Mouse (Mus musculus): ENCODE measurements around the gene Efcab6. TPM values are rescaled to one million over a fixed set of nuclear protein-coding genes. Genes with fewer than 3 reads are reported as not detected.

Efcab6 gene
- total and polyA plus RNA-seq, 3 experiments = not detected

DNA sequence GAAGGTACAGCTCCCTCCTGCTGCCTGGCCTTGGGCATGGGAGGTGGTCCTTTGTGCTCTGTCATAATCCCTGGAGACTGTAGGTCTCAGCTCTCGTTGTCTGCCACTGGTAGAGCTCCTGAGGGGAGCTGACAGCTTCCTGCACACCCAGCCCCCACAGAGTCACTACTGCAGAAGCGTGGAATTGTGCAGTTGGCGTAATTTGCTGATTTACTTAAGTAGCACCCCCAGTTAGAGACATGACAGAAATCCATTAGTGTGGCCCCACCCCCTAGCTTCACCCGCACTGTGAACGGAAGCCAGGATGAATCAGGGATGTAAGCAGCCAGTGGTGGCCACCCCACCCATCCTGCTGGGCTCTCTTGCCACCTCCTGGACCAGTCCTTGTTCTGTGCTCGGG, 232.9 kb downstream of the Efcab6 start:
- no peak for DNase-seq (ENCODE audit: low read depth, low spot score)
- Histone ChIP-seq H3K79me2 (ENCODE audit: control insufficient read depth, insufficient read depth, low read length, poor library complexity) (no peaks in the 10 kb centered on the region), H3K36me3 (ENCODE audit: control insufficient read depth in 1 of 2, insufficient read depth in 2 of 2, low read length in 2 of 2) (no peaks in the 10 kb centered on the region), H3K9ac (ENCODE audit: control insufficient read depth, low read depth, low read length, poor library complexity, severe bottlenecking) (no peak overlapping the region), H3K4me3 (ENCODE audit: control insufficient read depth in 1 of 2, insufficient read depth in 1 of 2, low read depth in 2 of 2, low read length in 2 of 2) (no peak overlapping the region), H3K4me1 (ENCODE audit: control insufficient read depth in 1 of 2, insufficient read depth in 2 of 2, low read length in 2 of 2) (no peaks in the 10 kb centered on the region), H3K27ac (ENCODE audit: control insufficient read depth, low read depth, low read length) (no peak overlapping the region), H3K9me3 (replicated peaks; ENCODE audit: insufficient read depth, low read length) (no peaks in the 10 kb centered on the region), H3K27me3 (ENCODE audit: control insufficient read depth in 1 of 2, insufficient read depth in 2 of 2, low read length in 2 of 2) (no peaks in the 10 kb centered on the region)
- TF ChIP-seq USF2 (IDR thresholded peaks at IDR 0.05; ENCODE audit: borderline replicate concordance in 1 of 2, insufficient read depth in 1 of 2, low read depth in 1 of 2, low read length in 2 of 2) = no peak
- no peak for TF ChIP-seq MYB (IDR thresholded peaks at IDR 0.05; ENCODE audit: low read depth, low read length)
- no peak for TF ChIP-seq JUND (IDR thresholded peaks at IDR 0.05; ENCODE audit: low read depth, low read length)
- TF ChIP-seq ZMIZ1 (IDR thresholded peaks at IDR 0.05; ENCODE audit: low read depth, low read length) = no peak
- no peak for TF ChIP-seq MAZ (IDR thresholded peaks at IDR 0.05; ENCODE audit: low read depth, low read length)
- no peak for TF ChIP-seq E2F4 (IDR thresholded peaks at IDR 0.05; ENCODE audit: borderline replicate concordance, low read depth, low read length)
- no peak for TF ChIP-seq SIN3A (IDR thresholded peaks at IDR 0.05; ENCODE audit: low read length)
- TF ChIP-seq NELFE (IDR thresholded peaks at IDR 0.05; ENCODE audit: low read depth, low read length) = no peak

GRCm38 (mm10) chr15:83829226-83829625, 236.0 kb downstream of the Efcab6 start:
- H3K27me3 ChIP-seq (ENCODE audit: control insufficient read depth in 1 of 2, insufficient read depth in 2 of 2, low read length in 2 of 2) = no peaks in the 10 kb centered on the region
- H3K36me3 ChIP-seq (ENCODE audit: control insufficient read depth in 1 of 2, insufficient read depth in 2 of 2, low read length in 2 of 2) = no peaks in the 10 kb centered on the region
- H3K4me3 ChIP-seq (ENCODE audit: control insufficient read depth in 1 of 2, insufficient read depth in 1 of 2, low read depth in 2 of 2, low read length in 2 of 2) = no peak overlapping the region
- no peak overlapping the region for H3K27ac ChIP-seq (ENCODE audit: control insufficient read depth, low read depth, low read length)
- DNase-seq (ENCODE audit: low read depth, low spot score) = no peak
- H3K9me3 ChIP-seq (replicated peaks; ENCODE audit: insufficient read depth, low read length) = no peaks in the 10 kb centered on the region
- no peaks in the 10 kb centered on the region for H3K4me1 ChIP-seq (ENCODE audit: control insufficient read depth in 1 of 2, insufficient read depth in 2 of 2, low read length in 2 of 2)
- TF ChIP-seq MYC (IDR thresholded peaks at IDR 0.05; ENCODE audit: low read depth, low read length) (no peak), TAL1 (IDR thresholded peaks at IDR 0.05; ENCODE audit: low read length) (no peak), E2F4 (IDR thresholded peaks at IDR 0.05; ENCODE audit: borderline replicate concordance, low read depth, low read length) (no peak), ZMIZ1 (IDR thresholded peaks at IDR 0.05; ENCODE audit: low read depth, low read length) (no peak), MAFK (IDR thresholded peaks at IDR 0.05; ENCODE audit: borderline replicate concordance, low read depth, low read length) (no peak)
- H3K9ac ChIP-seq (ENCODE audit: control insufficient read depth, low read depth, low read length, poor library complexity, severe bottlenecking) = no peak overlapping the region
- no peaks in the 10 kb centered on the region for H3K79me2 ChIP-seq (ENCODE audit: control insufficient read depth, insufficient read depth, low read length, poor library complexity)

DNA sequence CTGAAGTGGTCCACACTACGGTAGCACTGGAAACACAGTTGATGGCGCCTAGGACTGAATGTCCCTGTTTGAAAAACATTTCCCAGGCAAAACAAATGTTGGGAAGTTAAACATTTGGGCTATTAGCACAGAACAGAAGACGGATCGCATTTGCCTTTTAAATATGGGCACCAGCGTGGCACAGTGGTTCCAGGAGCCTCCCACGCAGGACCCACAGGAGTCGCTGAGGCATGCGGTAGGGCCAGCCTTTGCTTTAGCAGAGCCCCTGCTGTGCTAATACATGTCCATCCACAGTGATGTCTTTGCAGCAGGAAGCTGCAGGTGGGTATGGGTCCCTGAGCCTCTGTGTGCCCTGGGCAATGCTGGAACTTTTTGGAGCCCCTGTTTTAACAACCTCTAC, 237.2 kb downstream of the Efcab6 start:
- Histone ChIP-seq H3K4me1 (ENCODE audit: control insufficient read depth in 1 of 2, insufficient read depth in 2 of 2, low read length in 2 of 2) (no peaks in the 10 kb centered on the region), H3K27me3 (ENCODE audit: control insufficient read depth in 1 of 2, insufficient read depth in 2 of 2, low read length in 2 of 2) (no peaks in the 10 kb centered on the region; a peak in 1 of 4 replicates), H3K4me3 (ENCODE audit: control insufficient read depth in 1 of 2, insufficient read depth in 1 of 2, low read depth in 2 of 2, low read length in 2 of 2) (no peak overlapping the region), H3K9ac (ENCODE audit: control insufficient read depth, low read depth, low read length, poor library complexity, severe bottlenecking) (no peak overlapping the region), H3K27ac (ENCODE audit: control insufficient read depth, low read depth, low read length) (no peak overlapping the region), H3K36me3 (ENCODE audit: control insufficient read depth in 1 of 2, insufficient read depth in 2 of 2, low read length in 2 of 2) (no peaks in the 10 kb centered on the region), H3K9me3 (replicated peaks; ENCODE audit: insufficient read depth, low read length) (no peaks in the 10 kb centered on the region), H3K79me2 (ENCODE audit: control insufficient read depth, insufficient read depth, low read length, poor library complexity) (no peaks in the 10 kb centered on the region)
- TF ChIP-seq POLR2AphosphoS2 (IDR thresholded peaks at IDR 0.05; ENCODE audit: low read length) = no peak
- no peak for DNase-seq (ENCODE audit: low read depth, low spot score)

Other genes starting within 250 kb of the Efcab6 start
- not detected in 2 replicates for gene Sult4a1, start 40.4 kb upstream of the Efcab6 start, total RNA-seq (2012; rRNA removed)
- not detected for gene Sult4a1, start 40.4 kb upstream of the Efcab6 start, polyA plus RNA-seq (2012; ENCODE audit: insufficient read depth in 1 of 2, insufficient read length in 2 of 2, low read depth in 1 of 2, low replicate concordance in 2 of 2, missing spikeins in 1 of 2)
- not detected in 2 replicates for gene Pnpla5, start 57.8 kb upstream of the Efcab6 start, total RNA-seq (2012; rRNA removed)
- not detected for gene Pnpla5, start 57.8 kb upstream of the Efcab6 start, polyA plus RNA-seq (2012; ENCODE audit: insufficient read depth in 1 of 2, insufficient read length in 2 of 2, low read depth in 1 of 2, low replicate concordance in 2 of 2, missing spikeins in 1 of 2)
- gene Pnpla3, start 102.5 kb upstream of the Efcab6 start, total RNA-seq (2012; rRNA removed) = not detected in 2 replicates
- gene Pnpla3, start 102.5 kb upstream of the Efcab6 start, polyA plus RNA-seq (2012; ENCODE audit: insufficient read depth in 1 of 2, insufficient read length in 2 of 2, low read depth in 1 of 2, low replicate concordance in 2 of 2, missing spikeins in 1 of 2) = not detected
- gene Samm50, start 126.9 kb upstream of the Efcab6 start, total RNA-seq (2012; rRNA removed) = 62.4 and 65.7 TPM in 2 replicates
- gene Samm50, start 126.9 kb upstream of the Efcab6 start, polyA plus RNA-seq (2012; ENCODE audit: insufficient read depth in 1 of 2, insufficient read length in 2 of 2, low read depth in 1 of 2, low replicate concordance in 2 of 2, missing spikeins in 1 of 2) = 100 to 1,000 TPM in 1 of 2 experiments, not detected in 1; 190 TPM
- gene Parvb, start 166.7 kb upstream of the Efcab6 start, total RNA-seq (2012; rRNA removed) = 4.8 and 6.3 TPM in 2 replicates
- gene Parvb, start 166.7 kb upstream of the Efcab6 start, polyA plus RNA-seq (2012; ENCODE audit: insufficient read depth in 1 of 2, insufficient read length in 2 of 2, low read depth in 1 of 2, low replicate concordance in 2 of 2, missing spikeins in 1 of 2) = 10 to 100 TPM in 1 of 2 experiments, not detected in 1; 58.0 TPM